Mouse (Mus musculus) forebrain, postnatal 0 days (tissue): ENCODE data around the gene Fam213a. TPM values are rescaled to one million over a fixed set of nuclear protein-coding genes. Genes with fewer than 3 reads are reported as not detected.

Source experiments
- ATAC-seq: fragments of 200-750 bp; cut with Nextera tagmentation; 2 replicates; pipeline ENCODE4 v1.8.0; 2017; ENCODE audit warnings: mild to moderate bottlenecking, moderate library complexity
- DNase-seq: peaks from one replicate; pipeline ENCODE4 v3.0.0-alpha.2; 2015
- H3K27ac ChIP-seq: fragments of 300-500 bp; sonication (generic); 2 replicates; pipeline ENCODE4 v1.5.1; 2014; ENCODE audit warnings: low read depth, mild to moderate bottlenecking, antibody characterized with exemption, low read length, moderate library complexity, mixed read lengths
- H3K27me3 ChIP-seq: fragments of 300-500 bp; sonication (generic); 2 replicates; pipeline ENCODE4 v1.6.1; 2014; ENCODE audit warnings: mild to moderate bottlenecking, low read length, mixed read lengths; ENCODE audit not compliant: insufficient read depth
- H3K36me3 ChIP-seq: fragments of 300-500 bp; sonication (generic); 2 replicates; pipeline ENCODE4 v1.6.1; 2014; ENCODE audit warnings: mild to moderate bottlenecking, moderate library complexity; ENCODE audit not compliant: insufficient read depth
- H3K4me1 ChIP-seq: fragments of 300-500 bp; sonication (generic); 2 replicates; pipeline ENCODE4 v1.6.1; 2014; ENCODE audit warnings: antibody characterized with exemption; ENCODE audit not compliant: insufficient read depth
- H3K4me2 ChIP-seq: fragments of 300-500 bp; sonication (generic); 2 replicates; pipeline ENCODE4 v1.6.1; 2014; ENCODE audit warnings: low read depth, mild to moderate bottlenecking, moderate library complexity
- H3K4me3 ChIP-seq: fragments of 300-500 bp; sonication (generic); 2 replicates; pipeline ENCODE4 v1.5.1; 2014; ENCODE audit warnings: low read depth, low read length, mixed read lengths
- H3K9ac ChIP-seq: fragments of 300-500 bp; sonication (generic); 2 replicates; pipeline ENCODE4 v1.6.1; 2014; ENCODE audit warnings: mild to moderate bottlenecking
- H3K9me3 ChIP-seq: fragments of 300-500 bp; sonication (generic); 2 replicates; pipeline ENCODE4 v1.6.1; 2016; ENCODE audit warnings: low read length
- CTCF ChIP-seq: sonication (generic); IDR thresholded peaks from 2 replicates; pipeline ENCODE4 v1.5.1; 2016; ENCODE audit warnings: antibody characterized with exemption, control low read depth, low read depth
- WGBS: fragments of 180-500 bp; shearing (Covaris S2); extraction: QIAGEN DNeasy Blood & Tissue Kit; methylation state at CpG from one replicate; pipeline ENCODE4 v1.1.7; 2014; 5-methylcytosine and 5-hydroxymethylcytosine counted together
- polyA plus RNA-seq: library from polyadenylated mRNA; unstranded; fragments of >200 nt; fragmentation: Nextera tagmentation; extraction: Ambion mirVana; gene quantifications from 2 replicates; pipeline ENCODE4 v1.2.1, GENCODE M21; 2015
- total RNA-seq: library from RNA; depleted of rRNA; stranded (reverse); fragments of >200 nt; gene quantifications from 2 replicates; pipeline ENCODE4 v1.2.3, GENCODE M21; 2014

Gene Fam213a
- total and polyA plus RNA-seq, 2 experiments from 2014 or later: 92.4 to 106 TPM

GRCm38 (mm10) chr14:41017460-41017859, 3.9 kb upstream of the Fam213a start:
- H3K4me3 ChIP-seq: no peak overlapping the region
- no peak for TF ChIP-seq CTCF
- H3K27ac ChIP-seq: no peak overlapping the region
- H3K27me3 ChIP-seq: no peaks in the 10 kb centered on the region
- no peaks in the 10 kb centered on the region for H3K9me3 ChIP-seq
- WGBS: 85% methylated on average over 5 of the region's 5 CpGs
- DNase-seq (no peak), ATAC-seq (no peak)
- peaks cover 9% of the 10 kb centered on the region; the same call in 1 of the 2 replicates for H3K4me1 ChIP-seq
- H3K9ac ChIP-seq: no peak overlapping the region
- H3K36me3 ChIP-seq: no peaks in the 10 kb centered on the region
- H3K4me2 ChIP-seq: no peak overlapping the region

GRCm38 (mm10) chr14:41014701-41015240, 1.2 kb upstream of the Fam213a start:
- H3K4me2 ChIP-seq: no peak overlapping the region
- WGBS: 67% methylated on average over 5 of the region's 5 CpGs

GRCm38 (mm10) chr14:41013143-41013542, 445 bp downstream of the Fam213a start:
- no peak for TF ChIP-seq CTCF
- DNase-seq (no peak), ATAC-seq (no peak)
- H3K4me2 ChIP-seq: peak overlapping the region; percentile 86
- 17% methylated on average over 9 of the region's 9 CpGs for WGBS
- peaks cover 9% of the 10 kb centered on the region; the same call in 1 of the 2 replicates for H3K4me1 ChIP-seq
- H3K27ac ChIP-seq: peak overlapping the region; percentile 85
- no peaks in the 10 kb centered on the region for H3K36me3 ChIP-seq
- no peaks in the 10 kb centered on the region for H3K9me3 ChIP-seq
- H3K27me3 ChIP-seq: no peaks in the 10 kb centered on the region
- H3K4me3 ChIP-seq: peak overlapping the region; percentile 68
- peak overlapping the region; percentile 81 for H3K9ac ChIP-seq

More at GRCm38 (mm10) chr14:41014701-41015240, 1.2 kb upstream of the Fam213a start:
- no peak overlapping the region for H3K9ac ChIP-seq
- no peak overlapping the region for H3K27ac ChIP-seq
- ATAC-seq (no peak), DNase-seq (no peak)
- H3K27me3 ChIP-seq: no peaks in the 10 kb centered on the region
- H3K4me3 ChIP-seq: no peak overlapping the region
- H3K36me3 ChIP-seq: no peaks in the 10 kb centered on the region
- no peaks in the 10 kb centered on the region for H3K9me3 ChIP-seq
- peaks cover 9% of the 10 kb centered on the region; the same call in 1 of the 2 replicates for H3K4me1 ChIP-seq
- no peak for TF ChIP-seq CTCF

DNA sequence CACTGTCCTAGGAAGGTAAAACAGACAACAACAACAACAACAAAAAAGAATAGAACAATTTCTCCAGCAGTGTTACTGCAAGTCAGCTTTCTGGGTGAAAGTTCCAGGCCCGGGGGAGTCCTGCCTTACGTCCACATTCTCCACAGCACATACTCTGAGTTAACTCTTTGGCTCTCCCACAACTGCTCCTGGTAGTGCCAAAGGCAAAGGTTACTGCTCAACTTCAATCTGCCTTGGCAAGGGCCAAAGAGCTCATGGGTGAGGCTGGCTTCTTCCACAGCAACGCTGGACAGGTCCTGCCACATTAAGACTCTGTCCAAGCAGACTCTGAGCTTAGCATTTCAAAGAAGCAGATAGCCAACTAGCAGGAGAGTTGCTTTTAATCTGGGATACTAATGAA, 1.7 kb downstream of the Fam213a start:
- Histone ChIP-seq H3K36me3 (no peaks in the 10 kb centered on the region), H3K27ac (no peak overlapping the region), H3K9ac (no peak overlapping the region), H3K4me3 (no peak overlapping the region), H3K4me1 (peaks cover 9% of the 10 kb centered on the region; the same call in 1 of the 2 replicates), H3K4me2 (no peak overlapping the region), H3K27me3 (no peaks in the 10 kb centered on the region), H3K9me3 (no peaks in the 10 kb centered on the region)
- 87% methylated on average over 3 of the region's 3 CpGs for WGBS
- TF ChIP-seq CTCF: no peak
- no peak for ATAC-seq
- DNase-seq: no peak

DNA sequence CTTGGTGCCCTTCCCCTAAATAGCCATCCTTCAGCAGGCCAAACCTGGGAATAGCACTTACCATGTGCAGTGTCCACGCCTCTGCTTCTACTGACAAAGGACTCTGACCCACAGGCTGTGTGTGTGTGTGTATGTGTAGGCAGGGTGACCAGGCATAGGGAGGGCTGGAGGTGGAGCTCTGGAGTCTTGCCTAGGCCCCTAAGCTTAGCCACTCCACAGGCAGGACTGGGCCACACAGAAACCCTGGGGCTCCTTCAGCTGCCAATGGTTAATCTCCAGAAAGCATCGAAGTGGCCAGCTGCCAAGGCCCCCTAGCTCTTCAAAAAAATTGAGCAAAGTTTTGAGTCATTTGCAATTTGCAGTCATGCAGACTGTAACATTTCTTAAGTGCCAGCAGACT, 5.5 kb downstream of the Fam213a start:
- Histone ChIP-seq H3K4me3 (no peak overlapping the region), H3K36me3 (no peaks in the 10 kb centered on the region), H3K4me2 (no peak overlapping the region), H3K9me3 (no peaks in the 10 kb centered on the region), H3K9ac (no peak overlapping the region), H3K4me1 (peaks cover 7% of the 10 kb centered on the region; the same call in 1 of the 2 replicates), H3K27me3 (no peaks in the 10 kb centered on the region), H3K27ac (no peak overlapping the region)
- DNase-seq (no peak), ATAC-seq (0 out of 2 replicates have a peak, but pooled peaks have one; percentile 23)
- WGBS: 58% methylated on average over 2 of the region's 2 CpGs
- no peak for TF ChIP-seq CTCF

DNA sequence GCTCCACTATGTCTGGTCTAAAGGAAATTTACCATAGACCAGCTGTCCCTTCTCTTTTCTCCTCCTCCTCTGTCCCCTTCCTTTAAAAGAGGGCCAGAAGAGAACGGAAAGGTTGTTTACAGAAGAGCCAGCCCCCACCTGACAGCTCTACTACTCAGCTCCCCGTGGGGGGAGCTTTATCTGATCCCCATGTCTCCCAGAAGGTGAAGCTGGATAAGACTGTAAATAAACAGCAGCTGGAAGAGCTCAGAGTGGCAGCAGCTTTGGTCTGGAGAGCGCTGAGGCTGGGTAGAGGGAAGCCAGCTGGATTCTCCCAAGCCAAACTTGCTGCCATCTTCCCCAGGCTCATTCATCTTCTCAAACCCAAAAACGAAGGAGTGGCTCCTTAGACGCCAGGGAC, 5.9 kb downstream of the Fam213a start:
- Histone ChIP-seq H3K9ac (no peak overlapping the region), H3K9me3 (no peaks in the 10 kb centered on the region), H3K4me3 (no peak overlapping the region), H3K27me3 (no peaks in the 10 kb centered on the region), H3K4me2 (no peak overlapping the region), H3K27ac (no peak overlapping the region; the same call in 1 of the 2 replicates), H3K4me1 (peaks cover 3% of the 10 kb centered on the region; the same call in 1 of the 2 replicates), H3K36me3 (no peaks in the 10 kb centered on the region)
- ATAC-seq (no peak), DNase-seq (no peak)
- 42% methylated on average over 5 of the region's 5 CpGs for WGBS
- TF ChIP-seq CTCF: no peak

DNA sequence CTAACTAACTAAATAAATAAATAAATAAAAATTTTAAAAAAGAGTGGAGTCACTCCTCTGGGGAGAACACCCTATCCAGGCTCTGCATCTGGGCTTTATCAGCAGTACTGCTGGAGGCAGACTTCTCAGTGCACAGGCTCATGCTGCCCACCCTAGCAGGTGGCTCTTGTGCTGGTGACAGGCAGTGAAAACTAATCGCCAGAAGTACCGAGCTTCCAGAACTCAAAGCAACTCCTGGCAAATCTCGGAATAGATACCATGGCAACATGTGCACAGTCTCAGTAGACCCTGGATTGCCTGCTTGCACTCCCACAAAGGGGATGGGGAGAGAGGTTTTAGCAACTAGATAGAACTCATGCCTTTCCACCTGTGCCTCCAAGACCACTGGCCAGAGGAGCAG, 6.7 kb downstream of the Fam213a start:
- peaks cover 3% of the 10 kb centered on the region; the same call in 1 of the 2 replicates for H3K4me1 ChIP-seq
- no peak for DNase-seq
- no peaks in the 10 kb centered on the region for H3K27me3 ChIP-seq
- H3K4me3 ChIP-seq: no peak overlapping the region
- no peak for TF ChIP-seq CTCF
- peak; percentile 56 for ATAC-seq
- no peak overlapping the region for H3K9ac ChIP-seq
- no peak overlapping the region for H3K4me2 ChIP-seq
- no peak overlapping the region for H3K27ac ChIP-seq
- H3K9me3 ChIP-seq: no peaks in the 10 kb centered on the region
- WGBS: 42% methylated on average over 3 of the region's 3 CpGs
- no peaks in the 10 kb centered on the region; the same call in 1 of the 2 replicates for H3K36me3 ChIP-seq
